Mouse (Mus musculus): ENCODE measurements around the gene Igfbpl1. TPM values are rescaled to one million over a fixed set of nuclear protein-coding genes. Genes with fewer than 3 reads are reported as not detected.
A peak's percentile ranks its signal among the peaks of the same experiment; 100 is the strongest.

The Igfbpl1 gene
- total RNA-seq, 2 experiments from 2014 or later: 0.43 to 1.4 TPM

DNA sequence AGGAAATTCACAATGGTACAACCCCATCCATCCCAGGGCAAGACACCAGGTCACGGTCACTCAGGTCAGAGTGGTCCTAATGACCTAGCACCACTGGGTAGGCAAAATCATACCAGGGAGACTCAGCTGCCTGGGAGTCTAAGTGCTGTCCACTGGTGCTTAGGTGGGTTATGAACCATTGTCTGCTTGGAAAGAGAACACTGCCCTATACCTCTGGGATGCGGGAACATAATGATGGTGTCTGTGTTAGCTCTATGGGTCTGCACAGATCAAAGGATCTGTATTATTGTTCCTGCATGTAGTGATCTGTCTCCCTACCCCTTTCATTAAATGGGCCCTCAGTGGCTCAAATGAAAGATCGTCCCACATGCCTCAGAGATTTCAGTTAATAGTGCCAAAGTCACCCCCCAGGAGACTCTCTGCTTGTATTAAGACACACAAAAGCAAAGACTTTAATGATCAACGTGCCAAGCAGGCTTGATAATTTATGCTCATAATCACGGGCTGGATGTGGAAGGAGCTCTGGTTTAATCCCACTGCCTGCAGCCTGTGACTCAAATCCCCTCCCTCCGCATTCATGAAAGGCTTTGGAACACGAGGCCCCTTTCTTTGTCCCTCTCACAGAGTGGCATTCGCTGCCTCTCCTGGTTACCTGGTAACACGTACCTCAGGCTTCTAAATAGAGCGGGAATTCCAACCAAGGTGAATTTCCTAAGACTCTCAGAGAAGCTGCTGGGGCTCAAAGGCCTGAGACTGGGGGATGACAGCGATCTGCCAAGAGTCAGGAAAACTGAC, 3.7 kb downstream of the Igfbpl1 start:
- no peak for DNase-seq (ENCODE audit: low spot score in 2 of 2)

DNA sequence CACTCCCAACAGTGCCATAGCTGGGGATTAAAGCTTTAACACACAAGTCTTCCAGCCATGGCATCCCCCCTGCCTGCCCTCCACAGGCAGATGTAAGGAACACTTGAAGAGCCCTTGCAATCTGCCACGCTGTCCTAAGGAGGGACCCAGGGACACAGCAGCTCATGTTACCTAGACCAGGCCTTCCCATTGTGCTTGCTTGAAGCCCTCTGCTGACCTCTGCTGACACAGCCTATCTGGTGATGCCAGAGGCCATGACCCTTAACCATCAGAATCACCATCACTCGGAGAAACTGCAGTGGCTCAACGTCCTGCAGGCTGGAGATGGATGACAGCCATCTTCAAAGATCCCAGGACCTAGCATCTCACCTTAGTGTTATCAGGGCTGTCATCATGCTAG, 4.7 kb downstream of the Igfbpl1 start:
- no peak for DNase-seq (ENCODE audit: low spot score in 2 of 2)

DNA sequence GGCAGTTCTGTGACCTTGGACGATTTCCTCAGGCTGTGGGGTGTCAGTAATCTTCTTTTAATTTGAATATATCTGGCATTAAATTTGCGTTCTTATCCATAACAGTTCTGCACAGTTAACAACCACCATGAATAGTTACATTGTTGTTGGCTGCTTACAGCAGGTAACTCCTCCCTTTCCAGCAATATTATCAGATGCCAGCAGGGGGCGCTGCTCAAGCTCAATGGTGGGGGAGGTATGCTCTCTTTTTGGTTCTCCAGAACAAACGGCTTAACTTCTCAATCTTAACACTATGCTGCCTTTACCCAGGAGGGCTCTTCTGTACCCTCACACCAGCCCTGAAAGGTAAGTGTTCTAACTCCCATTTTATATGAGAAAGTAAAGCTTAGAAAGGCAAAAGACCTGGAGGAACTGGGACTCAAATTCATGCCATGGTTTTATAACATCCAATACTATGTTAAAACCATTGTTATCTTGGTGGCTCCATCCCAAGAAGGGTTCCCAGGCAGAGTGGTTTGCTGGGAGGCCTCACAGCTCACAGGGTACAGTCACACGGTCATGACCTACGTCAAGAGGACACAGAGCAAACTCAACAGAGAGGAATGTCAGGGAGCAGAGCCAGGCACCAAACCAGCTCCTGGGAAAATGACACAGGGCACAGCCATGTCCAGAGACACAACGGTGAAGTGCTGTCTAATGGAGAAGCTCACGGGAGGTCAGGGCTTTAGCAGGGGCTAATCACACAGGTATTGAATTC, 6.5 kb downstream of the Igfbpl1 start:
- DNase-seq (ENCODE audit: low spot score in 2 of 2): peak; percentile 58 to 64

DNA sequence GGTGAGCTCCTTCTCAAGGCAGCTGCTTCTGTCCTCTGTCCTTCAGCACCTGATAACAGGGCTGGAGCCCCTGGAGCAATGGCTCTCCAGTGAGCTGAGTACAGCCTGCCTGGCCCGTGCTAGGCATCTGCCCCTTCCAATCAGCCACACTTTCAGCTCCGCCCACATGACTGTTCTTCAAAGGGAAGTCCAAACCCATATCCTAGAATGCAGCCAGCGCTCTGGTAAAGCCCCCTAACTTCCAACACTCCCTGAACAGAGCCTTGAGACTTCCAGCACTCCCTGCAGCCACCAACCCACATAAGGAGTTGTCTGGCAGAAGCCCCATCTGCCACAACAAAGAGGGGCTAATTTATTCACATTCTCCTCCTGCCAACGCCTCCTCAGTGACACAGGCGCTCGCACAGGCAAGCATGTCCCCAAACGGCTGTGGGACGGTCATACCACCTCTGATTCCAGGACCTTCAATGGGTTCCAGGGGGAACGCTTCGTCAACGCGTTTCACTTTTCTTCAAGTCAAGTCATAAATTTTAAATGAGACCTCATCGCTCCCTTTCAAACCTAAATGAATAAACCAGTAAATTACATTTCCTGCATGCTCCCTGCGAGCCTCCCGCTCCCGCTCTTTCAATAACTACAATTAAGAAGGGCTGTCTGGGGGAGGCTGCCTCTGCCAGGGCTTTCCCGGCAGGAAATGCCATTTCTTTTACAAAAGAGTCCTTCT, 7.4 kb downstream of the Igfbpl1 start:
- peak; percentile 13 to 28 for DNase-seq (ENCODE audit: low spot score in 2 of 2)

DNA sequence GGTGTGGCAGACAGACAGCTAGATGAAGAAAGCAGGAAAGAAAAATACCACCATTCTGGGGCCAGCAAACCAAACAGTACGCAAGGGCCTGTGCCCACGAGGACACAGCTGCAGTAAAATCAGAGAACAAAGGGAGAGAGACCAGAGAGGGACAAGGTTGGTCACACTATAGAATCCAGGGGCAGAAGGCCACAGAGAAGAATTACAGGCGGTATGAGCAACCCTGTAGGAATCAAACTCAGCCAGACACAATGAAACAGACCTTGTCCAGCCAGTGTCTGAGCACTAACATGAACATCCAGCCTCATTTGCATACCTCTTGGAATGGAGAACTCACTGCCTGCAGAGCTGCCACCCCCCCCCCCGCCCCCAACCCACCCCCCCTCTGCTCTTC, 7.9 kb downstream of the Igfbpl1 start:
- DNase-seq (ENCODE audit: low spot score in 2 of 2): no peak

DNA sequence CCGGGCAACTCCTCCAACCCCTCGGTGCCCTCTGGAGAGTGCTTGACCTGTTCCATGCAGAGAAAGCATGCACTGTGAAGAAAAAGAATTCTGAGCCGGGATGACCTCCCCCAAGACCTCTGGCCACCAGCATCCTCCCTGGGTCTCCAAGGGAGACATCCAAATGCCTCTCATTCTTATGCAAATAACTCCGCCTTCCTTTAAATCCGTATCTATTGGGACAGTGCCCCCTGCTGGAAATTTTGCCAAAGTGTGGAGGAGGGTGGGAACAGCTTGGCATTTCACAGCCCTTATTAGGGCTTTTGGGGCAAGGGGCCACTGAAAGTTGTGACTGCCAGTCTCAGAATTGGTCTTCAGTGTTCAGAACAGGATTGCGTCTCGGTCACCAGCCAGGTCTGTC, 11.2 kb downstream of the Igfbpl1 start:
- peak in 1 of 2 experiments; percentile 49 for DNase-seq (ENCODE audit: low spot score in 2 of 2)

DNA sequence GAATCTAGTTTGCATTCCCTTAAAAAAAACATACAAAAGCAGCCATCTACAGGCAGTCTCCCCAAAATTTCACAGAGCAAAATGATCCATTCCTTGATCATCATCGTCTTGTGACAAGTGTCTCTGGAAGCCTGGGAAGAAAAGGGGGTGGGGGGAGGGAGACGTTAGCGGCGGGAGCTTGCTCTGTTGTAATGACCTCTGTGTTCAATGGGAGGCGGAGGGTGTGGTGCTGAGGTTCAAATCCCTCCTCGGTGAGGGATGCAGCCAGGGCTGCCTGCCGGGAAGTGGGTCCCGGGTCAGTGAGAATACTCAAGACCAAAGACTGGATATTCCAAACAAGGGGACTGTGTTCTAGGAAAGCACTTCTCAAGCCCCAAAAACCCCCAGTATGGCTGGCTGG, 15.5 kb downstream of the Igfbpl1 start:
- DNase-seq (ENCODE audit: low spot score in 2 of 2): no peak

DNA sequence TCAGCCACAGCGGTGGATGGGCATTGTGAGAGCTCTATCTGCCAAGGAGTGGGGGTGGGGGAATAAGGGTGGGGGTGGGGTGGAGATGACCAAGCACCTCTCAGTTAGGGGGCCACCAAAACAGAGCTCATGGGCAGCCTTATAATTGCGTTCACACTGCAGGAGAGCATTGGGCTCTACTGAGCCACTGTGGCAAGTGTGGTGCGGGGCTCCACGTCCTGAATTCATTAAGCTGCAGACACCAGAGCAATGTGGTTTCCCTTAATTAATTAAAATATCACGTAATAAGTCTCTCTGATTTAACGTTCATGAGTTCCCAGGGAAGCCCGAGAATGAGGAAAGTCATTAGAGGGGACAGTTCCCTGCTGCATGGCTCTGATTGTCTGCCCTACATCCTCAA, 18.7 kb downstream of the Igfbpl1 start:
- no peak for DNase-seq (ENCODE audit: low spot score in 2 of 2)

DNA sequence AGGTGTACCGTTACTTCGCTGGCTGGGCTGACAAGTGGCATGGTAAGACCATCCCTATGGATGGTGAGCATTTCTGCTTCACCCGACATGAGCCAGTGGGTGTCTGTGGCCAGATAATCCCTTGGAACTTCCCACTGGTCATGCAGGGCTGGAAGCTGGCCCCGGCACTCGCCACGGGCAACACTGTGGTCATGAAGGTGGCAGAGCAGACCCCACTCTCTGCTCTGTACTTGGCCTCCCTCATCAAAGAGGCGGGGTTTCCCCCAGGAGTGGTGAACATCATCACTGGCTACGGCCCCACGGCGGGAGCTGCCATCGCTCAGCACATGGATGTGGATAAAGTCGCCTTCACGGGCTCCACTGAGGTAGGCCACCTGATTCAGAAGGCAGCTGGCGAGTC, 23.8 kb downstream of the Igfbpl1 start:
- DNase-seq (ENCODE audit: low spot score in 2 of 2): no peak

DNA sequence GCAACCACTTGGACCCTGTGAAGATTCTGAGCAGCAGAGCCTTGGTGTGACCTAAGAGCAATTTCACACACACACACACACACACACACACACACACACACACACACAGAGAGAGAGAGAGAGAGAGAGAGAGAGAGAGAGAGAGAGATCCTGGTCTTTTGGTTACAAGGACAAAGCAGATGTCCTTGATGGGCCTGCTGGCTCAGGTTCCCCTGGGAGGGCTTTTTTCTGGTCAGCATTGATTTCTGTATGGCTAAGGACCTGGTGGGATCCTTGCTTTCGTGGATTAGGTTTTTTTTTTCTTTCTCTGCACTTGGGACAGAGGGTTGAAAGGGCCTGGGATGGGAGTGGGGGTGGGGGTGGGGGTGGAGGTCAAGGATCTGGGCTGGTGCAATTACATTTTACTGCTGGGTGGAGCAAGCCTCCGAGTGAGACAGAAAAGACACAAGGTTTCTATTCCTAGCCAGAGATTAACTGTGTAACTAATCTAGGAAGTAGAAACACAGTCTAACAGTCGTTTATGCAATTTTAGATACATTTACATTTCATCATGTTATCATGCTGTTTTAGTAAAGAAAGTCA, 26.7 kb downstream of the Igfbpl1 start:
- DNase-seq (ENCODE audit: low spot score in 2 of 2): no peak

DNA sequence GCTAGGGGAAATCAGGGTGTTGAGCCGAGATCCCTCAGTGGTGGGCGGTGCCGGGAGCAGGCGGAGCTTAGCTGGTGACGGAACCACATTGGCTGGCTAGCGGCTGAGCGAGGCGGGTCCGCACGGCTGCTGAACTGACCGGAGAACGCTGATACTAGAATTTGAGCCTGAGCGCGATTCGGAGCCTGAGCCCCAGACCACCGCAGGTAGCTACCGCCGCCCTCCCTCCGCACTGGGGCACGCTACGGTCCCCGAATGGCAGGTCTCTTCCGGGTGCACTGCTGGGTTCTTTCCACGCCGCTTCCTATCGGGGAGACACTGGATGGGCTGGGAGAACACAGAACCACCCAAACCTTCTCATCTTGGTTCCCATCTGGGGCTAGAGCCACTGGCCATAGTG, 27.8 kb downstream of the Igfbpl1 start, which contains the start of gene Aldh1b1:
TSS of gene Aldh1b1 (plus strand) at position 59 of the 400 bp plus-strand sequence.
- peak; percentile 70 to 74 for DNase-seq (ENCODE audit: low spot score in 2 of 2)

DNA sequence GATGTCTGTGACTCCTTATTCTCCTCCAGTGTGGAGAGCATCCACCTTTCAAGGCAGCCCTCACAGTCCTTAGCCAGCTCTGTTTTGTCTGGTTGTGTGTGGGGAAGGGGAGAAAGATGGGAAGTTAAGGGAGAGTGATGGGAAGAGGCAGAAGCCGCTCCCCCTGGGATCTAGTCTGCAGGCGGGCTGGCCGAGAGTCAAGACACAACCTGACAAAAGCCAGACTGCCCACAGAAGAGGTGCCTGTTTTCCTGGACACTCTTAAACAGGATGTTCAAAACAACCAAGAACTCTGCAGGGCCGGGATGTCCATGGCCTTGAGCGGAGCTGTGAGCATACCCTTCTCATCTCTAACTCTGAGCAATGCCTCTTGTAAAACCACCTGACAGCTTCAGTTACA, 30.0 kb downstream of the Igfbpl1 start:
- no peak for DNase-seq (ENCODE audit: low spot score in 2 of 2)

DNA sequence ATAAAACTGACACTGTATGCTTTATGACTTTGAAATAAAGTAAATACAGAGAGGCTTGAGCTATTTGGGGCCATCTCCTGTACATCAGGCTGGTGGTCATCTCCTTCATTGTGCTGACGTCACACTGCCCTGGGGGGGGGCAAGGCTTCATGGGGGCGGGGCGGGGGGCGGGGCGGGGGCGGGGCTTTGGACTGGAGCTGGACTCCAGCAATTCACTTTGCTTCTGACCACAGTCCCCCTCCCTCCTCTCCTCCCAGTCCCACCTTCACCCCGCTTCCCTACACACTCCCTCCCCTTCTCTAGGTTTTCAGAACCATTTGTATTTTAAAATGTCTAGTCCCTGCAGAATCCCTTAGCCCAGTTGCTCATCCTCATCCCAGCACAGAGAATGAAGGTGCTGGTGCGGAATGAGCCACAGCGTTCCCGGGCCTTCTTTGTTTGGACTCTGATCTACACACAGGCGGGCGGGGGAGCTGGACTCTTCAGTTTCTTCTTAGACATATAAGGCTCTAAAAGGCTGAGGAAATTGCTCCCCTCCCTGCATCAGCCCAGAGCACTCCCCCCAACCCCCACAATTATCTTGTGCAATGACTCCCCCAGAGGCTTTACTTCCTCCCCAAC, 31.4 kb downstream of the Igfbpl1 start:
- no peak for DNase-seq (ENCODE audit: low spot score in 2 of 2)

DNA sequence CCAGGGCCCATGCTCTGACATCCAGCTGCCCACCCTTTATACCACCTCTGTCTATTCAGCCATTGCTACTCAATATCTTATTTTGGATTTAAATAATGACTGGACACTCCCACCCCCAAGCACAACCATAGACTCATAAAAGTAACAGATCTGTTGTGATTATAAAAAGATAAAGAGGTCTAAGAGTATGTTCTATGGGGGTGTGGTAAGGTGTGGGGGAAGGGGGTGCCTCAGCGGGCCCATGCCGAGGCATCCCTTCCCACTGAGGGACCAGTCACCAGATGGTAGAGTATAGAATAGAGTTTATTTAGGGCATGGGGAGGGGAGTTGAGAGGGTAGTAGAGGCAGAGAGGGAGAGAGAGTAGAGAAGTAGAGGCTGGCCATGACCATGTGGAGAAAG, 36.7 kb downstream of the Igfbpl1 start:
- no peak for DNase-seq (ENCODE audit: low spot score in 2 of 2)

DNA sequence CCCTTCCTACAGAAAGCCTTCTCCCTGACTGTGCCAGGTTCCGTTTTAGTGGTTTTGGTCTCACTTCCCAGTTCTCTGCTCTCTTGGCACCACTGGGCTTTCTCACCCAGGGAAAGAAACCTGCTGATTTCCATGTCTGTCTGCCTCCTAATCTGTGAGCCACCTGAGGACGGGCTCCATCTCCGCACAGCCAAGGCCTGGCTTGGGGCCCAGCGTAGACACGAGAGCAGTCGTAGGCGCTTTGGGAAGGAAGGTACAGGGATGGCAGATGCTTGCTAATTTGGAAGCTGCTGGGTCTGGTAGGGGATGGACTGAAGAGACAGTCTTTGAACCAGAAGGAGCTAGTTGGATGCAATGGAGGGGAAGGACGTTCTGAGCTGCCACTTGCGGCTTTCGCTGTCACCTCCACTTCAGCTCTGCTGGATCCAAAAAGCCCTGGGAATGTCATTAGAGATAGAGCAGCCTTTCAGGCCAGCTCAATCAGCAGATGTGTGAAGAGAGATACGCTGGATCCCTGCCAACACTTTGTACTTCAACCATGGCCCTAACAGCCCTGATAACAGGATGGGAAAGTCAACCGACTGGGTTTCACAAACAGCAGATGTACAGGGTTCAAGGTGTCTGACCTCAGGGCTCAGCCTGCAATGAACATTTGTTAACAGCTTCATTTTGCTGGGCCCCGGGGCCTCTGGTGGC, 37.3 kb downstream of the Igfbpl1 start:
- DNase-seq (ENCODE audit: low spot score in 2 of 2): peak; percentile 33 to 47

DNA sequence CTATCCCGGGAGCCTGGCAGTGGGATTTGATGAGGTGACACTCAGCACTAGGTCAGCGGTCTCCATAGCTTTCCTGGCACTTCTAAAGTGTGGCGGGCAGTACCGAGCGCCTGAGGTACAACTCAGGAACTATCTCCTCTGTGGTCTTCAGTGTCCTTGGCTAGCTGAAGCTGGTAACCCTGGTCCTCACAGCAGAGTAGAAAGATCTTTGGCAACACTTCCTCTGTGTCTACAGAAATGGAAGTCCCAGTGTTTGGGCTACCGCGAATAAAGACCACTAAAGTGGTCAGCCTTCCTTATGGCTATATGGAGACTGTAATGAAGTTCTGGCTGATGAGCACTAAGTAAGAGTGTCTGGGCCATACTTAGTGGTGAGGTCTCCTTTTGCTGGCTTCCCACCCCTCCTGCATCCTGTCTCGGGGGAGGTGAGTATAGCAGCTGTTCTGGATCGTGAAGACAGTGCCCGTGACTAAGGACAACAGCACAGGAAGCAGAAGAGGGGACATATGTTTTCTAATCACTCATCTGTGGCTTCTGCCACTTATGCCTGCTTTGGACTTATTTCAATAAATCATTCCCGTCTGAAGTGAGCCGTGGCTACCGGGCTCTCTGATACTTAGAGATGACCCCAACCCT, 38.2 kb downstream of the Igfbpl1 start:
- DNase-seq (ENCODE audit: low spot score in 2 of 2): no peak

DNA sequence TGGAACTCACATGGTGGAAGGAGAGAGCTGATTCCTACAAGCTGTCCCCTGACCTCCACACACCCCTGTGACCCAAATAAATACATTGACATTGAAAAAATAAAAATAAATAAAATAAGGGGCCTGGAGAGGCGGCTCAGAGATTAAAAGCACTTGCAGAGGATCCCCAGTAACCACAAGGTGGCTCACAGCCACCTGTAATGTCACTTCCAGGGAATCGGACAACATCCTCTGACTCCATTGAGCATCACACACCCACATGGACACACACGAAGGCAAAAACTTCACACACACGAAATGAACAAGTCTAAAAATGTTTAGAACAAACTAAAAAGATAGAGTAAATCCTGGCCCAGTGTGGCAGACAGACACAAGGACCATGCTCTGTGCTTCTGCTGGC, 40.0 kb downstream of the Igfbpl1 start:
- no peak for DNase-seq (ENCODE audit: low spot score in 2 of 2)

DNA sequence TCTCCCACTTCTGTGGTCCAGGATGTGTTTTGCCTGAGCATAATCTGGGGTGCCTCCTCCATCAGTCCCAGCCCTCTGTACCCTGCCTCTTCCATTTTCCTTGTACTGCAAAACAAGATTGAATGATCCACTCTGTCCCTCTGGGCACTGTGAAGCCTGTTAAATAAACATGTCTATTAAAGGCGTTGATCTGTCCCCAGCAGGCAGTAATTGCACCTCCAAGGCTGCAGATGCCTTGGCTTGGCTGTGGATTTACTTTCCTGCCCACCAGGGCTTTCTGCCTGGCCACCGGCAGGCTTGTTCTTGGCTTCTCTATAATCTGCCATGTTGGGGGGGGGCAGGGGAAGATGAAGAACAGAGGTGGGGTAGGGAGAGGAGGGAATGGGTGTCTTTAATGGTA, 40.8 kb downstream of the Igfbpl1 start:
- no peak for DNase-seq (ENCODE audit: low spot score in 2 of 2)

DNA sequence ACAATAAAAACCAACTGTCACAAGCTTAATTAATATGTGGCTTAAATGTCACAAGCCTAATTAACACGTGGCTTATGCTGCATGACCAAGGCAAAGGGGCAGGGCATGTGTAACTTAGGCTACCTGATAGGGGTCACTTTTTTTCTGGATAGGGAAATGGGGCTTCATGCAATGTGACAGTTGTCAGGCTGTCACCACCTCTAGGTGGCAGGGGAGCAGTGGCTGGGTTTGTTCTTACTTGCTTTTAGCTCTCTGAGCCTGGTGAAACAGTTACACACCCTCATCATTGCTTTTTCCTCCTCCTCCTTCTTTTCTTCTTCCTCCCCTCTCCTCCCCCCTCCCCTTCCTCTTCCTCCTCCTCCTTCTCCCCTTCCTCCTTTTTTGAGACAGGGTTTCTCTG, 43.1 kb downstream of the Igfbpl1 start:
- no peak for DNase-seq (ENCODE audit: low spot score in 2 of 2)

DNA sequence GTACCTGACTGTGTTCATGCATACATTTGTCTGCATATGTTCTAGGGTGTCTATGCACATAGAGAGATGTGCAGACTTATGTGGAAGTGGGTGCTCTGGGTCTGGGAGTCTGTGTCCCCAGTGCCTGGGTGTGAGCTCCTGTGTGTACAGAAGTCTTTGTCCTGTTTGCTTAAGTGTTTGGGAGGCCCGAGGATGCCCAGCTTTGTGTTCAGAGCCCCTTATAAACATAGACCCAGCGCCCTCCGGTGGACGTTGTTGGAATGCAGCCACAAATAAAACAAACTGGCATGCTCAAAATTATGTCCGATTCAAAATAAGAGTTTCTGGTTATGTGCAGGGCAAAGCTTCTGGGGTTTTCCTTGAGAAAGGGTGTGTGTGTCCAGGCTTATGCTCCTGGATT, 55.1 kb downstream of the Igfbpl1 start:
- peak in 1 of 2 experiments; percentile 65 for DNase-seq (ENCODE audit: low spot score in 2 of 2)

Measured in layer of hippocampus, adult 18-20 months (tissue).